Mouse (Mus musculus) E14TG2a.4 (cell line): ENCODE measurements at regions not wholly inside any gene's neighbourhood (a gene's known extent, or its start where the extent isn't known, plus 50 kb on each side); places are given as distances from the start of the nearest gene placed in this dataset.

ENCODE experiments used
- CTCF ChIP-seq: conservative IDR thresholded peaks from 2 replicates; pipeline ENCODE4 v1.5.1; 2014; ENCODE audit warnings: low read length
- NANOG ChIP-seq: IDR thresholded peaks from 2 replicates; pipeline ENCODE4 v1.6.1; 2014; ENCODE audit warnings: borderline replicate concordance, low read length, mixed read lengths
- POU5F1 ChIP-seq: IDR thresholded peaks from 2 replicates; pipeline ENCODE4 v1.6.1; 2014; ENCODE audit warnings: low read length, borderline replicate concordance

- TF ChIP-seq CTCF (no peak), POU5F1 (no peak), NANOG (no peak)
These were observed 762.5 kb downstream of the Rfpl4b start for GRCm38 (mm10) chr10:38059050-38059449.
